Mouse (Mus musculus) cerebellum, adult 18-20 months (tissue): ENCODE results near the gene Sv2a.
"Not testable (repeated sequence)": the region's sequence is repeated elsewhere in the genome, so short reads cannot be mapped to it uniquely, and the experiment has no call there.

ENCODE experiments used
- DNase-seq, 2 experiments: peaks; one replicate each; pipeline ENCODE4 v3.0.0; 2021

The Sv2a gene

DNA sequence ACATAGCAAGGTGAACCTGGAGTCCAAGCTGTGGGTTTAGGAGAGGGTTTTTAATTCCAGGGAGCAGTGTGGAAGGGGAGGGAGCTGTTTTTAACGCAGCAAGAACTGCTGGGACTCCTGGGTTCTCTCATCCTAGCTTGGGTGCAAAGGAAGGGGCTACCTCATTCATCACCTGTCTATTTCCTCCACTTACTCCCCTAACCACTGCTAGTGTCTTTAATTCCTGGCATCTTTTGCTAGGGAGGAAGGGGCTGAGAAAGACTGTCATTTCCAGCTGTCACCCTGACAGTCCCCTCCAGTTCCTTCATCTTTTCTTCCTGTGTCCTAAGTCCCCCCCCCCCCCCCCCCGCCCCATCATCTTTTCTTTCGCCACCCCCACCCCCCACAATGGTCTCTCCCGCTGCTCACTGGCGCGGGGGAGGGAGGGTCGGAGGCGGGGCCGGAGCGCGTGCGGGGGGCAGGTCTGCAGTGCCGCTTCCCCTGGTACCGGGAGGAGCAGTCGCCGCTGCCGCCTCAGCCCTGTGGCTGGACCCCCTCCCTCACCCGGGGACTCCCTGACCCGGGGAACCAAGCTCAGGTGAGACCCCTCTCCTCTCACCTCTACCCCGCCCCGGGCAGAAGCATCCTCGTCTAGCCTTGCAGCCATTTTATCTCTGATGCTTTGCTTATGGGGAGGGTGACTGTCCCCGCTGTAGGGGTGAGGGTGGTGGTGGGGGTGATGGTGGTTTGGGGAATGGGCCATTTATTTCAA, at the start of gene Sv2a:
Gene Sv2a, plus strand, starts transcription at position 425 of the 751 bp plus-strand sequence.
- peak; percentile 85 to 87 for DNase-seq

DNA sequence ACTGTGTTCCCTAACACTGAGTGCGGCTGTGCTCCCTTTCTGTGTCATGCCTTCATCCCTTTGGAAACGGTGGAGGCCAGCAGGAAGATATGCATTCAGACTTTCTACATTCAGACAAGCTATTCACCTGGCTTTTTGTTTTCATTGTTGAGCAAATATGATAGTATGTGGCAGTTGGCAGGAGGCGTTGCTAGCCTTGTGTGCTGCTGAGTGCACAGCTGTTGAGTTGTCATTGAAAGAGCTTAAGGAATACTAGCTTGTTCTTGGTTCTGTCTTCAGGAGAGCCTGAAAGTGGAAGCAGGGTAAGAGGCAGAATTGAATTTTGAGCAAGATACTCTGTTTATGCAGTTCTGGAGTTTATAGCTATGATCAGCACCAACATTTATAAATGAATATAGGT, 48.5 kb upstream of the Sv2a start:
- DNase-seq, result no peak

DNA sequence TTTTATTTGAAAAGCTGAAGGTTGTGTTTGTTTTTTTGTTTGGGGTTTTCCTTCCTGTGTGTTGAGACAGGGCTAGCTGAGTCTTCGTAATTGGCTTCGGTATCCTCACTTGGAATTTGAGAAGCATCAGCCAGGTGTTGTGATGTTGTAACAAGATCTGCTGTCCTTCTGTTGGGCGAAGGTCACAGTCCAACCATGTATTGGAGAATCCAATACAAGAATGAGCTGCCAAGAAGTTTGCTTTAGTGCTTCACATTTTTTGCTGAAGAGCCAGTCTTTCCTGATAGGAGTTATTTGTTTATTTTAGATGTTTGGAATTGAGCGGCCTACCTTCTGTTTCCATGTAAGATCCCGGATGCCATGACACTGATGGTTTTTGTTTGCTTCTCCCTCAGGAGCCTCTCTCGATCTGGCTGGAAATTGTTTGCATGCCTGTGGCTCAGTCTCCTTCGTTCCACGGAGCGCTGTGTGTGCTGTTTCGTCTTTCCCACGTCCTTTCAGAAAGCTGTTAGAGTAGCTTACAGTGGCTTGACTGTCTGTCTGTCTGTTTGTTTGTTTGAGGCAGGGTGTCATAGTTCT, 47.5 kb upstream of the Sv2a start:
- DNase-seq, result no peak

DNA sequence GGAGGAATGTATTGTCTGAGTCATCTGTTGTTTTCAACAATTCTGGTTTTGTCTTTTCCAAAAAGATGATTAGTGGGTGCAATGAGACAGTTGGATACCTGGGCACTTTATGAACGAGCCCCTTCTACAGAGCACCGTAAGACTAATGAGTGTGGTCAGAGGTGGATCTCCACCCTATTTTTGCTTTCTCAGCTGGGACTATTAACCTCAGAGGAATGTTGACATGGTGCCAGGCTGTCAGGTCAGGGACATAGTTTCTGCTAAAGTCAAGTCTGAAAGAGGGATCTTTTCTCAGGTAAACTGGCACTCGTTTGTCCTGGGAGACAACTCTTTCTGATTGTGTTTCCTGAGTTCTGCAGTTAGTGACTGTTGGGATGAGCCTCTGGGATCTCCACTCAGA, 45.9 kb upstream of the Sv2a start:
- no peak for DNase-seq

DNA sequence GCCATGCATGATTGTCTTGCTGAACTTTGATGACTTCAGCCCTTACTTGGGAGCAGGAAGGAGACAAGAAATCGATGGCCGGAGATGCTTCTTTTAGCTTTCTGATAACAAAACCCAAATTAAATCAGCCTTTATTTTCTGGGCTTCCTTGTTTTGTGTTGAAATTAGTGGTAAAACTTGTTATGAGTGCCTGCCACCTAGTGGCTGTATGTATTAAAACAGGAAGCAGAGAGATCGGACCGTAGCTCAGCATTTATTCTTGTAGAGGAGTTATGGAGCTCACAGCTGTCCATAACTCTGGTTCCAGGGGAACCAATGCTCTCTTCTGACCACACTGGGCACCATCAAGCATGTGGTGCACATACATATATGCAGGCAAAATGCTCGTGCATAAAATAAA, 33.0 kb upstream of the Sv2a start:
- peak; percentile 61 to 69 for DNase-seq

DNA sequence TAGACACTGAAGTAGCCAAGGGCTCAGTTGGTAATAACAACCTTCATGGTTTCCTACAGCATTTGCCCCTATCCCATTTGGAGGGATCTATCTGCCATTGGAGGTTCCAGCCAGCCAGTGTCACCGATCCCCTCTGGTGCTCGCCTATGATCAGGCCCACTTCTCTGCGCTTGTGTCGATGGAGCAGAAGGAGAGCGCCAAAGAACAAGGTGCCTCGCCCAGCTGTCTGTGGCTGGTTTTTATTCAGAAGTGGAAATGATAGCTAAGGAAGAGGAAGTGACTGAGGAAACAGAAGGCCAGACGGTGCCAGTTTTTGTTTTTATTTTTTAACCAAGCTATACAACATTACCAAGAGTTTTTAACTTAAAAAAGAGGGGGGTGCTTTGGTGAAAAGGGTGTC, 29.1 kb upstream of the Sv2a start:
- no peak for DNase-seq

DNA sequence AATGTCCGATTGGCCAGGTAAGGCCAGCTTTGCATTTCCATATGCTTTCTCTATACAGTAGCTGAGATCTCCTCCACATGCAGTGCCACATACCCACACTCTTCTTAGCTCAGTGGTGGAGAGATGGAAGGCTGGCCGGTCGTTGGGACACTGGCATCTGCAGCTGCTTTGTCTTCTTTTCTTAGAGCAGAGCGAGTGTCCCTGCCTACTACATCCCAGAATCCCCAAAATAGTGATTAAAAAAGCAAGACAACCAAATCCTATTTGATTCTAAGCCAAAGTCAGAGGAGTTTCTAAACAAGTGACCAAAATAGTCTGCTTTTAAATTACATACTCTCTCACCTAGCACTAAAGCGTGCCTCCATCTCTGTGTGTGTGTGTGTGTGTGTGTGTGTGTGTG, 28.3 kb upstream of the Sv2a start:
- no peak for DNase-seq

DNA sequence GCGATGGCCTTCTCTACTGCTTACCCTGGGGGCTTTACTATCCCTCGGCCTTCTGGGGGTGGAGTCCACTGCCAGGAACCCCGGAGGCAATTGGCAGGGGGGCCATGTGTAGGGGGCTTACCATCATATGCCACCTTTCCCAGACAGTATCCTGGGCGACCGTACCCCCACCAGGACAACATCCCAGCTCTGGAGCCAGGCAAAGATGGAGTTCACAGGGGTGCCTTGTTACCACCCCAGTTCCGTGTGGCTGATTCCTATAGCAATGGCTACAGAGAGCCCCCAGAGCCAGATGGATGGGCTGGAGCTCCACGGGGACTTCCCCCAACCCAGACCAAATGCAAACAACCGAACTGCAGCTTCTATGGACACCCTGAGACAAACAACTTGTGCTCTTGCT, 25.4 kb upstream of the Sv2a start:
- DNase-seq, result no peak

DNA sequence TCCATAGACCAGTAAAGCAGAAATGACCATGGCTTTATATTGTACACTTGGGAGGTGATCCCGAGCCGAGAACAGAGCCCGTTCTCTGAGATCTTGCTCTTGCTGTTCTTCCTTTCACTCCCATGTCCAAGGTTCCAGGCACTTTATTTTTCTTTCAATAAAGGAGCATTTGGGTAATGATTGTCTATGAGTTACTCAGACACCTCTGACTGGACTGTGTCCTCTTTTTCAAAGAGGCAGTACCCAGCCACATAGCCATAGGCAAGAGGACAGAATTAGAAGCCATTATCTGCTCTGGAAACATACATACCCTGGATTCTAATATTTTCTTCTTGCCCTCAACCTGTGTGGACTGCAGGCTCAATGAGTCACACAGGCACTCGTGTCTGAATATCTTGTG, 21.1 kb upstream of the Sv2a start:
- no peak for DNase-seq

DNA sequence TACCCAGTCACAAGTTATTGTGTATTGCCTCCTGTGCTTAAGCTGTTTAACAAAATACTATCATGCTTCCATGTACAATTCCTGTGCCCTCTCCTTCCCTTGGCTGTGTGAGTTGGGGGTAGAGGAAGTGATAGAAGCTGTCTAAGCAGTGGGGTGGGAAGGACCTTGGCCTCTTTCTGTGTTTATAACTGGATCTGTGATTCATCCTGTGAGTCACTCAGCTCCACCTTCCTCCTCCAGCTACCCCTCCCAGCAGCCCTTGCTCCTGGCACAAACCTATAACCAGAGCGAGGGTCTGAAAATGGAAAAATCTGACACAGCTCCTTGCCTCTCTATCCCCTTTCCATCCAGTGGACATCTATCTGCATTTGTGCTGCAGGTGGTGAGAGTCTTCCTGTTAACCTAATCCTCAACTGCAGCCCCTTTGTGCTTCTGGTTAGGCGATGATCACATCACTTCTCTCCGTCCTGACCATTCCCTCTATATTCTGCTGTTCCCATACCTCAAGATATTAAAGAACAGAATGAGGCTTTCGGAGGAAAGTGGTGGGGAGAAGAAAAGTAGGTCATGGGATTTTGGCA, 20.6 kb upstream of the Sv2a start:
- DNase-seq, result peak; percentile 53 to 71

DNA sequence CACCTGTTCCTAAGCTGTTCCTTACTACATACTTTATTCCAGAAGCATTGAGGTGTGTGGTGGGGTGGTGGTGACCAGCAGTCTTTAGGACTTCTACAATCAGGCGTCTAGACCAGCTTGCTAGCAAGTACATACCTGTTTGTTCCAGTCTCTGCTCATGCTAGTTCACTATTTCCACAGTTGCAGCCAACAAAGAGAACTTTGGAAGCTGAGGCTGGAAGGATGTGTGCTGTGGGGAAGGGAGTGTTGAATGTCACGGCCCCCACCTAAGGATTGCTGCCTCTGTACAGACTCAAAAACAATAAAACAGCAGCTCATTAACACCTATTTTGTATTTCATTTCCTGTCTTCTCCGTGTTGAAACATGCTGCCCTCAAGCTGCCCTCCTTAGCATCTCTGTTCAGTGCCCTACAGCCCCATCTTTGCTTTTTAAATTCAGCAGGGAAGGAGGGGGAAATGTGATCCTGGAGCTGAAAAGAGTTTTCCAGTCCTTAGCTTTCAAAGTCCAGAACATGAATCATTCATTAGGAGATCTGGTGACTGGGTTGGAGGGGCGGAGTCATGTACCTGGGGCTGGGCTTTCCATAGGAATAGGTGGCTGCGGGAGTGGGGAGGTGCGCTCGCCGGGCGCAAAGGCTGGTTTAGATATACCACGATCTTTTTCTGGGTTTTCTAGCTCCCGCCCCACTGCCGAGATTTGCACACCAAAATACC, 20.0 kb upstream of the Sv2a start:
- DNase-seq, result peak; percentile 80 to 88

DNA sequence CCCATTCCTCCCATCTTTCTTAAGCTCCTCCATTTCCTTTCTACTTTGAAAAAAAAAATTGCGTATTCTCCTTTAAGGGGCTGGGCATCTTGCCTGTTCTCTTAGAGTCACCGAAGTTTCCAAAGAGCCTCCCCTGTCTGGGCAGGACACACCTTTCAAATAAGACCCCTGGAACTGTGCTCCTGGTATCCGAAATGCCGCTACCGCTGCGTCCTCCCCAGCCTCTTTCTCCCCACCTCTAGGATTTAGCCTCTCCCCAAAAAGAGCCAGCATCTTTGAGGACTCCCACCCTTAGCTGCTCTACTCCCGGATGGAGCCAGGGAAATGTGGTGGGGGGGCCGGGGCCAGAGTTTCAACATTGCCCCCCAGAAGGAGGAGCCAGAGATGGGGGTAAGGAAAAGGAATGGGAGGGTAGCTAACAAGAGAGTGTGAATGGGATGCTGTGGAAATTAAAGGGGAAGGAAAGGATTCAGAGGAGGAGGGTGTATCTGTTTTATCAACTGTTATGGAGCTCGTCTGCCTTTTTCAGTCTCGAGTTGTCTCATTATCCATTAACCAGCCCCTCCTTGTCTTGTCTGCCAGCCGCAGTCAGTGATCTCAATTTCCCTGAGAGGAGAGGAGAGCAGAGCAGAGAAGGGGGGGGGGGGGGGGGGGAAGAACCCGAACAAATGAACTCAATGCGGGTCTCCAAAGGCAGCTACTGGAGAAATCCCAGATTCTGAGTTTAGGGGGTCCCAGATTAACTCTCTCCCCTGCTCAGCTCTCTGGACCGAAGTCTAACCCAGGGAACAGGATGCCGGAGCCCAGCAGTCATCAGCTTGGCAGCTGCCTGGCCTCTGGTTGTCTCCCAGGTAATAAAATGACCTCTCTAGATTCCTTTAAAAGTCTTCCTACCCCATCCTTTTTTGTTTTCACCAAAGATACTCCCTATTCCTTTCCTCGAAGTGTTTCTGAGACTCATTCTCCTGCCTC, 18.8 kb upstream of the Sv2a start, which contains the start of gene Mtmr11:
Gene Mtmr11, plus strand, starts transcription at position 136 of the 972 bp plus-strand sequence.
- peak; percentile 37 to 48 for DNase-seq

DNA sequence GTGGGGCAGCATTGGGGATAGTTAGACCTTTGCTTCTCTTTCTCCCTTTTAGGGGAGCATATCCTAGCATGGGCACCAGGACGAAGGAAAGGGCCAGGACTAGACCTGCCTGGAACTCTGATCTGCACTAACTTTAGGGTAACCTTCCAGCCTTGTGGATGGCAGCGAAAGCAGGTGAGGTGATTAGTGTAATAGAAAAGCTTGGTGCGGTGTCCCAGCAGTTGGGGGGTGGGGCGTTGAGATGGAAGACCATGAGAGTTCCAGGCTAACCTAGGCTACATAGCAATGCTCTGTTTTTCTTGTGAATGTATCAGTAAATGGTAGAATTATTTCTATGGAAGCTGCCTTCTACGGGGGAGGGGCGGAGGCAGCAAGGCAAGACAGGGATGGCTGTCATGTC, 17.9 kb upstream of the Sv2a start:
- no peak for DNase-seq

DNA sequence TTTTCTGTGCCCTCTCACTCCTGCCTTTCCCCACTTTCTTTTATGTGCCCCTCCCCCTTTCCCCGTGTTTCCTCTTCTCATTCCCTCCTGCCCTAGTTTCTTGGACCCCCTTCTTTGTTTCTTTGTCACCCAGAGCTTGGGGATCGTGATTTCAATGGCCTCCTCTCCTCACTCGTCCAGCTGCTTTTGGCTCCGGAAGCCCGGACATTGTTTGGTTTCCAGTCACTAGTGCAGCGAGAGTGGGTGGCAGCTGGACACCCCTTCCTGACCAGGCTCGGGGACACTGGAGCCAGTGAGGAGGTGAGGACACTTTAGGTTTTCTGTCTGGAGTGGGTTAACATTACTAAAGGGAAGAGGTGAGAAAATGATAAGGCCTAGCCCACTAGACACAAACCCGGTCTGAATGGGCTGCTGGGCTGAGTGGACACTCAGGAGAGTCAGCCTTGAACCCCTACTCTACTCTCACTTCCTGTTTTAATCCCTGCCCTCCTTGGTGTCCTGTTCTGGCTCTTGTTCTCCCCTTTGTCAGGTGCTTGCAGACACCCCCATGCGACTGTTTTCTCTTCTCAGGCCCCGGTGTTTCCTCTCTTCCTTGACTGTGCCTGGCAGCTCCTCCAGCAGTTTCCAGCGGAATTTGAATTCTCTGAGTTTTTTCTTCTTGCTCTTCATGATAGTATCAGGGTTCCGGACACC, 12.3 kb upstream of the Sv2a start:
- DNase-seq, result no peak

DNA sequence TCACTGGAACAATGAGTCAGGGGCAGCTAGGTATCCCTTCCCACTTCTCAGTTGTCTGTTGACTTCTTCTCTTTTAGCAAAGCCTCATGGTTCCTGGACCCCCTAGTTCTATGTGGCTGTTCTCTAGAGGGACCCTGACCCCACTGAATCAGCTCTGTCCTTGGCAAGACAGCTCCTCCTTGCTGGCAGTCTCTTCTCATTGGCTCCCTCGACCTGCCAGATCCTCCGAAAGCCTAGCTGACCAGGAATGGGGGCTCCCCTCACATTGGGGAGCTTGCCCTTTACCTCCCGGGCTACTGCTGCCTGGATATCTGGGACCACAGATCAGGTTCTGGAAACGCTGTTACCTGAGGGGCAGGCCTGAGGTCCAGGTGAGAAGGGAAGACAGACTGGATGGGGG, 10.7 kb upstream of the Sv2a start:
- DNase-seq, result no peak

DNA sequence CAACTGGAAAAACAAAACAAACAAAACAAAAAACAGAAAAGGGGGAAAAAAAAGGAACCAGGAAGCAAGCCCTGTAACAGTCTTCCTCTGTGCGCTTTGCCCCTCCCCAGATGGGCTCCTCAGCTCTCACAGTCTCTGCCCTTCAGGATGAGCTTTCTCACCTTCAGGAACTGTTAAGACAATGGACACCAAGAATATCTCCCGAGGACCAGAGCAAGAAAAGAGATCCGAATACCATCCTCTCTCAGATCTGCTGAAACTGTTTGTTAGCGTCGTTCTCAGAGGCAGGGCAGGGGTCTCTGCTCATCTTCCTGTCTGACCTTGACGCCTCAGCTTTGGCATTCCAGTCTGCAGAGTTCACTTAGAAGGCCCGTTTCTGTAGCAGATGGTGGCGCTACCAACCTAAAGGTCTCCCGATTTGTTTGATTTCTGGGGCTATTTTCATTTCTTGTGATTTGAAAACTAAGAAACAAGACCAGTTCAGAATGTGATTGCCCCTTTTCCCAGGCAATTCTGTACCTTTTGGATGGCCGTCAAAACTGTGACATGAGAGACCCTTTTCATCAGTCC, 9.9 kb upstream of the Sv2a start:
- no peak for DNase-seq

DNA sequence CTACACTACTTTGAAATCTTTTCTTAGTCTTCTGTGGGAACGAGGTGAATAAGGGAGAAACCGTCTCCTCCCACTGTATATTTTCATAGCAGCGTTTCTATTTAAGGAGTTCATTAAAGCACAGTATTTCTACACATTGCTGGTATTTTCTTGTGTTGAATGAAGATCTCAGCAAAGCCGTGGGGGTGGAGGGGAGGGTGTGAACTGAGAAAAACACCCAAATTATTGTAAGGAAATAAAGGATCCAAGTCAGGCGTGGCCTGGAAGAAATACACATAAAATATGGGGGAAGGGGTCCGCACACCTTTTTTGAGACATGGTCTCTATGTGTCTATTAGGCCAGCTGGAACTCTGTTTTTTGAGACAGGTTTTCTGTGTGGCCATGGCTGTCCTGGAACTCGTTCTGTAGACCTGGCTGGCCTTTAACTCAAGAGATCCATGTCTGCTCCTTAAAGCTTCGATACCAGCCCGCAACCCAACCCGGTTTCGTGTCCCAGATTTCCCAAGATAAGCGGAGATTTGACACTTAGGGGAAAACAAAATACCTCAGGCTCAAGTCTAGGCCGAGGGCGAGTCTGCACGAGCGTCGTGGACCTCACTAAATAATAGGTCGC, 9.3 kb upstream of the Sv2a start:
- DNase-seq, result no peak

DNA sequence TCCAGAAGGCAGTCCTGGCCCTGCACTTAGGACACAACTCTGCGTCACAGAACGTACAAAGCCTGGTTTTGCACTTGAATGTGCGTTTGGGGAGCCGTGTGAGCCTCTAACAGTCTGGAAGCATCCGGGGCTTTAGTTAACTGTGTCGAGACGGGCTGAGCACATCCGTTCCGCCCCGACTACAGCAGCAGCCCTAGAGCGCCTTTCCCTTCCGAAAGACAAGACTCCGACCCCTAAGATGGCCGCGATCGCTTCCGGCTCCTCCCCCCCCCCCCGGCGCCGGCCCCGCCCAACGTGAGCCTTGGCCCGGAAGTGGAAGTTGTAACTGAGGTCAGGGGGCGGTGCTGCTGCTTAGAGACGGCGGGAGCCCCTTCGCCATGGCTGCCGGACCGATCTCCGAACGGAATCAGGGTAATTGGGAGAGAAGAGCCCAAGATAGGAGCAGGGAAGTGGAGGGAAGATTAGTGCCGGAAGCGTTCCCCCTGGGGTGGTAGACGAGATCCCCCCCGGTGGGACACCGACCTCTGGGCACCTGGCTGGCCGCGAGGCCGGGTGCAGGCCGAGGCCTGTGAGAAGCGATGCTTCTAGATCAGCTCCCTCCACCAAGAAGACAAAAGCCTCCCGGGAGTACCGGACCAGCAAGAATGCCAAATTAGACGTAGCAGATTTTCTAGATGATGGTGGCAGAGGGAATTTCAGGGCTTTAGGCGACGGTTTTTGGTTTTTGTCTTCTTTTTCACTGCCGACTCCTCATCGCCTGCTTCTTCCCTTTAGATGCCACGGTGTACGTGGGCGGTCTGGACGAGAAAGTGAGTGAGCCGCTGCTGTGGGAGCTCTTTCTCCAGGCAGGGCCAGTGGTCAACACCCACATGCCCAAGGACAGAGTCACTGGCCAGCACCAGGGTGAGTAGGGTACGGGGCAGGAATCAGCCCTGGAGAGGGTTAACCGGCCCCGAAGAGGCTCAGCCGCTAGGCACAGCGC, 8.5 kb upstream of the Sv2a start, which contains the start of gene Sf3b4:
Gene Sf3b4, plus strand, starts transcription at position 136 of the 982 bp plus-strand sequence.
- peak; percentile 82 to 84 for DNase-seq

DNA sequence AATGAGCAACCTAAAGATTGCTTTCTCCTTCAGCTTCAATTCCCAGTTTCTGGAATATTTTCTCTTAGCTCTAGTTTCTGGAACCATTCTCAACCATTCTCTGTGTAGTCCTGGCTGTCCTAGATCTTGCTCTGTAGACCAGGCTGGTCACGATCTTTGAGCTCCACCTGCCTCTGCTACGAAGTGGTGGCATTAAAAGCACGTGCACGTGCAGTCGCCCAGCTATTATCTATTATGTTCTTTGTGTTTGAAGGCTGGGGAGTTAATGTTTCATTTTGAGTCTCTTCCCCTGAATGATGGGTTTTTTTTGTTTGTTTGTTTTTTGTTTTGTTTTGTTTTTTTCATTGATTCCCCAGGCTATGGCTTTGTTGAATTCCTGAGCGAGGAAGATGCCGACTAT, 7.8 kb upstream of the Sv2a start:
- DNase-seq, result no peak

DNA sequence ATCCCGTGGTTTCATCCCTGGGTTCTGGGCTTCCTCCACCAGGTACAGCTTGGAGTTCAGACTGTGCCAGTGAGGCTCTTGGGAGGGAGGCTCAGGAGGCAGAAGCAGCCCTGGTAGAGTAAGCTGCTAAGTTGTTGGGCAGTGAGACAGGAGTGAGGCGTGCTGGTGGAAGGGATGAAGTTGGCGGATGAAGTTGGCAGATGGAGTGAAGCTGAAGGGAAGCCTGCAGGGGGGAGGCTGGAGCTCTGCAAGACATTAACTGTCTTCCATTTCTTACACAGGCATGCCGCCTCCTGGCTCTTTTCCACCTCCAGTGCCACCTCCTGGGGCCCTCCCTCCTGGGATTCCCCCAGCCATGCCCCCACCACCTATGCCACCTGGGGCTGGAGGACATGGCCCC, 6.9 kb upstream of the Sv2a start:
- DNase-seq, result not testable (repeated sequence)
